Mouse (Mus musculus): ENCODE results near the gene Clpb. TPM values are rescaled to one million over a fixed set of nuclear protein-coding genes. Genes with fewer than 3 reads are reported as not detected.

Clpb gene
- 70.6 TPM for polyA plus RNA-seq (2014; fragmentation: Illumina TruSeq; extraction: RNeasy Lipid Tissue Mini Kit (QIAGEN cat#74804); ENCODE audit: low read depth, low replicate concordance)

GRCm38 (mm10) chr7:101663514-101664159, at the start of gene Clpb:
Gene Clpb, plus strand, starts transcription at chr7:101663633.

GRCm38 (mm10) chr7:101817861-101818401, 154.5 kb downstream of the Clpb start, which contains the start of gene Phox2a:
Gene Phox2a, plus strand, starts transcription at chr7:101818313.

GRCm38 (mm10) chr7:101837606-101838471, 174.4 kb downstream of the Clpb start, which contains the start of gene Inppl1:
Gene Inppl1, minus strand, starts transcription at chr7:101838229.

Other genes with a start within 250 kb of the Clpb start
- 60.9 TPM for gene Pde2a, start 241.9 kb upstream of the Clpb start, polyA plus RNA-seq (2014; fragmentation: Illumina TruSeq; extraction: RNeasy Lipid Tissue Mini Kit (QIAGEN cat#74804); ENCODE audit: low read depth, low replicate concordance)
- gene Art2b, start 78.0 kb upstream of the Clpb start, polyA plus RNA-seq (2014; fragmentation: Illumina TruSeq; extraction: RNeasy Lipid Tissue Mini Kit (QIAGEN cat#74804); ENCODE audit: low read depth, low replicate concordance) = not detected
- 0.37 TPM for gene Phox2a, start 154.7 kb downstream of the Clpb start, polyA plus RNA-seq (2014; fragmentation: Illumina TruSeq; extraction: RNeasy Lipid Tissue Mini Kit (QIAGEN cat#74804); ENCODE audit: low read depth, low replicate concordance)
- gene Inppl1, start 174.6 kb downstream of the Clpb start, polyA plus RNA-seq (2014; fragmentation: Illumina TruSeq; extraction: RNeasy Lipid Tissue Mini Kit (QIAGEN cat#74804); ENCODE audit: low read depth, low replicate concordance) = 112 TPM
- 23.5 TPM for gene Folr2, start 193.6 kb downstream of the Clpb start, polyA plus RNA-seq (2014; fragmentation: Illumina TruSeq; extraction: RNeasy Lipid Tissue Mini Kit (QIAGEN cat#74804); ENCODE audit: low read depth, low replicate concordance)
- 25.1 TPM for gene Anapc15, start 200.1 kb downstream of the Clpb start, polyA plus RNA-seq (2014; fragmentation: Illumina TruSeq; extraction: RNeasy Lipid Tissue Mini Kit (QIAGEN cat#74804); ENCODE audit: low read depth, low replicate concordance)
- not detected for gene Folr1, start 207.2 kb downstream of the Clpb start, polyA plus RNA-seq (2014; fragmentation: Illumina TruSeq; extraction: RNeasy Lipid Tissue Mini Kit (QIAGEN cat#74804); ENCODE audit: low read depth, low replicate concordance)
- gene Lamtor1, start 242.3 kb downstream of the Clpb start, polyA plus RNA-seq (2014; fragmentation: Illumina TruSeq; extraction: RNeasy Lipid Tissue Mini Kit (QIAGEN cat#74804); ENCODE audit: low read depth, low replicate concordance) = 158 TPM
- not detected for gene Tomt, start 242.7 kb downstream of the Clpb start, polyA plus RNA-seq (2014; fragmentation: Illumina TruSeq; extraction: RNeasy Lipid Tissue Mini Kit (QIAGEN cat#74804); ENCODE audit: low read depth, low replicate concordance)